Mouse (Mus musculus): ENCODE measurements around the gene Tpgs1. TPM values are rescaled to one million over a fixed set of nuclear protein-coding genes. Genes with fewer than 3 reads are reported as not detected.

Gene Tpgs1
- polyA plus RNA-seq, 1 experiment = 11.3 TPM

DNA sequence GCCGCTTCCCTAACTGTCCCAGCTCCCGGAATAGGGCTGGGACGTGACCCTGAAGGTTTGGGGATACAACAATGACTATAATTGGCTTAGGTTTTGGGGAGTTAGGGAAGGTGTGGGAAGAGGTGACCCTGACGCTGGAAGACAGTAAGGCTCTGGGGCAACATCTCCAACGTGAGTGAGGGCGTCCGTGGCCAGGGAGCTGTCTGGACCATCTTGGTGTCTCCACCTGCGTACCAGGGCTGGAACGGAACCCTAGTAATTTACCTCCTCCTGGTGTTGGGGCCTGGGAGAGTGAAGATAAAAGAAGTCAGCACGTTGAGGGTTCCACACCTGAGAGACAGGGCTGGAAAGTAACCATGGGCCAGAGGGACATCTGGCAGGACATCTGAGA is 35.8 kb downstream of the Tpgs1 start:
- Histone ChIP-seq H3K36me3 (ENCODE audit: control insufficient read depth, insufficient read depth, low read length, poor library complexity, severe bottlenecking) (peaks cover 5% of the 10 kb centered on the region), H3K4me3 (ENCODE audit: low read depth, low read length) (peak overlapping the region; percentile 76), H3K27ac (ENCODE audit: insufficient read depth, low read length) (no peak overlapping the region), H3K9ac (ENCODE audit: low read depth, poor library complexity, severe bottlenecking) (peak overlapping the region; percentile 85), H3K27me3 (ENCODE audit: control insufficient read depth, insufficient read depth, low read length, poor library complexity, severe bottlenecking) (no peaks in the 10 kb centered on the region), H3K4me1 (ENCODE audit: control insufficient read depth, insufficient read depth, low read length) (peaks cover 2% of the 10 kb centered on the region), H3K9me3 (replicated peaks; ENCODE audit: control insufficient read depth, insufficient read depth, low read length, poor library complexity, severe bottlenecking) (no peaks in the 10 kb centered on the region)
- TF ChIP-seq POLR2A (IDR thresholded peaks at IDR 0.05; ENCODE audit: insufficient read depth, low read length) (no peak), EP300 (IDR thresholded peaks at IDR 0.05; ENCODE audit: insufficient read depth, low read depth, low read length) (no peak), CTCF (IDR thresholded peaks at IDR 0.05; ENCODE audit: low read depth, low read length) (no peak)

DNA sequence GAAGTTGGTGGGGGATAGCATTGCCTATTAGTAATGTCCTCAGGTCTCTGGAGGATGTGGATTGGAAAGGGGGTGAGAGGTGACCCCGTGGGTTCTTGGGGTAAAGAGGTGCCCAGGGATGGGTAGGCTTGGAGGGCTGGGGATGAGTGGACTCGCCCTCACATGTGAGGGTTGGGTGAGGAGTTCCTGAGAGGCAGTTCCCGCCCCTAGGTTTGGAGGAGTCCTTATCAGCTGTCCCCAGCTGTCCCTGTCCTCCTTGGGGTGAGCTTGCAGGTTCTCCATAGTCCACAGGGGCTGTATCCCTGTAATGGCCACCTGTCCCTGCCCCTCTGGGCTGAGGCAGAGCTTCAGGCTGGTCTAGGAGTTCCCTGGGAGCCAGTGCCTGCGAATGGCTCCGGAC is 36.8 kb downstream of the Tpgs1 start:
- peak overlapping the region; percentile 85 for H3K9ac ChIP-seq (ENCODE audit: low read depth, poor library complexity, severe bottlenecking)
- TF ChIP-seq POLR2A (IDR thresholded peaks at IDR 0.05; ENCODE audit: insufficient read depth, low read length) = no peak
- TF ChIP-seq EP300 (IDR thresholded peaks at IDR 0.05; ENCODE audit: insufficient read depth, low read depth, low read length) = no peak
- no peak for TF ChIP-seq CTCF (IDR thresholded peaks at IDR 0.05; ENCODE audit: low read depth, low read length)
- H3K27me3 ChIP-seq (ENCODE audit: control insufficient read depth, insufficient read depth, low read length, poor library complexity, severe bottlenecking) = no peaks in the 10 kb centered on the region
- peaks cover 14% of the 10 kb centered on the region for H3K36me3 ChIP-seq (ENCODE audit: control insufficient read depth, insufficient read depth, low read length, poor library complexity, severe bottlenecking)
- no peak overlapping the region; the same call in 1 of the 2 replicates for H3K27ac ChIP-seq (ENCODE audit: insufficient read depth, low read length)
- H3K9me3 ChIP-seq (replicated peaks; ENCODE audit: control insufficient read depth, insufficient read depth, low read length, poor library complexity, severe bottlenecking) = no peaks in the 10 kb centered on the region
- peak overlapping the region; percentile 76 for H3K4me3 ChIP-seq (ENCODE audit: low read depth, low read length)
- peaks cover 2% of the 10 kb centered on the region for H3K4me1 ChIP-seq (ENCODE audit: control insufficient read depth, insufficient read depth, low read length)

DNA sequence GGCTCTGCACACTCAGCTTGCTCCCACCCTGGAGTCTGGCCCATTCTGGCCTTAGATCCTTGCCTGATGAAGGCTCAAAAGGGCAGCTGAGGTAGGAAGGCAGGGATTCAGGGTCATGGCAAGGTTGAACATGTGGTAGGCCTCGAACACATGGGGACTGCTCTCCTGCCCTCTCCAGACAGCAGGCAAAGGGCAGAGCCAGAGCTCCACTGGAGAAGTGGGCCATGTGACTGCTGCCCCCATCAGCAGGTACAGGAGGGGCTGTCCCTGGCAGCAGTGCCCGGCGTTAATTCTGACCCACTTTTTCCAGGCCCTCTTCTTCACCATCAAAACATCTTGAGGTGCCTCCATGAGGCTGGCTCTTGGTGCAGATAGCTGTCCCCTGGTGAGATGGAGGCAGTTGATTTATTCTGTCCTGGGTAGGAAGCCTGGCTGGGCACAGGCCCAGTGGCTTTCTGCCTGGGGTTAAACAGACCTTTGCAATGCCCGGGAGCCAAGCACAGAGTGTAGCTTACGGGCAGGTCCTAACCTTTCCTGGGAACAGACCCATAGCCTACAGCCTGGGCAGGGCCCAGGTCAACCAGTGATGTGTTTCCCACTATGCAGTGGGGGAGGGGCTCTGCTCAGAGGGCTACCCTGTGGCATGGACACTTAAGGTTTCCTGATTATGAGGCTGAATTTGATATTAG is 37.4 kb downstream of the Tpgs1 start:
- H3K4me3 ChIP-seq (ENCODE audit: low read depth, low read length) = peak overlapping the region; percentile 76
- H3K36me3 ChIP-seq (ENCODE audit: control insufficient read depth, insufficient read depth, low read length, poor library complexity, severe bottlenecking) = peaks cover 18% of the 10 kb centered on the region
- peaks cover 2% of the 10 kb centered on the region for H3K4me1 ChIP-seq (ENCODE audit: control insufficient read depth, insufficient read depth, low read length)
- TF ChIP-seq CTCF (IDR thresholded peaks at IDR 0.05; ENCODE audit: low read depth, low read length) = no peak
- no peak for TF ChIP-seq POLR2A (IDR thresholded peaks at IDR 0.05; ENCODE audit: insufficient read depth, low read length)
- 0 out of 2 replicates have a peak, but pooled peaks have one; percentile 3 for TF ChIP-seq EP300 (IDR thresholded peaks at IDR 0.05; ENCODE audit: insufficient read depth, low read depth, low read length)
- no peaks in the 10 kb centered on the region for H3K27me3 ChIP-seq (ENCODE audit: control insufficient read depth, insufficient read depth, low read length, poor library complexity, severe bottlenecking)
- H3K9ac ChIP-seq (ENCODE audit: low read depth, poor library complexity, severe bottlenecking) = peak overlapping the region; percentile 85; the same call in 1 of the 2 replicates
- no peaks in the 10 kb centered on the region for H3K9me3 ChIP-seq (replicated peaks; ENCODE audit: control insufficient read depth, insufficient read depth, low read length, poor library complexity, severe bottlenecking)
- H3K27ac ChIP-seq (ENCODE audit: insufficient read depth, low read length) = no peak overlapping the region; the same call in 1 of the 2 replicates

DNA sequence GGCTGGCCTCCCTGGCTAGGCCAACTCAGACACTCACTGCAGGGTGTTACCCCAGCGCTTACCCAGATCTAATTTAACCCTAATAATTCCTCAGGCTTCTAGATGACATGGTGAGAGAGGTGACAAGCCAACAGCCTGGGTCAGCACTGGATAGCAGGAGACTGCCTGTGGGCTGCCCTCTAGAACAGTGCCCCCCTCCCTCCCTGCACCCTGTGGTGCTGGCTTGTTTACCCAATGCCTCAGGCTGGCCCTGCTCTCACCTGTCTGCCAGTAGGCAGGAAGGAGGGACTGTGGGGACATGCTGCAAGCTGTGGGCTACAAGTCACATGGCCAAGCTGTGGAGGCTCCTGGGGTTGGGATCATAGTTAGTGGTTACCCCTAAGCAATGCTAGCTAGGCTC is 38.0 kb downstream of the Tpgs1 start:
- H3K9me3 ChIP-seq (replicated peaks; ENCODE audit: control insufficient read depth, insufficient read depth, low read length, poor library complexity, severe bottlenecking) = no peaks in the 10 kb centered on the region
- no peak overlapping the region for H3K9ac ChIP-seq (ENCODE audit: low read depth, poor library complexity, severe bottlenecking)
- H3K36me3 ChIP-seq (ENCODE audit: control insufficient read depth, insufficient read depth, low read length, poor library complexity, severe bottlenecking) = peaks cover 18% of the 10 kb centered on the region
- H3K27me3 ChIP-seq (ENCODE audit: control insufficient read depth, insufficient read depth, low read length, poor library complexity, severe bottlenecking) = no peaks in the 10 kb centered on the region
- no peak for TF ChIP-seq CTCF (IDR thresholded peaks at IDR 0.05; ENCODE audit: low read depth, low read length)
- no peak for TF ChIP-seq POLR2A (IDR thresholded peaks at IDR 0.05; ENCODE audit: insufficient read depth, low read length)
- no peak for TF ChIP-seq EP300 (IDR thresholded peaks at IDR 0.05; ENCODE audit: insufficient read depth, low read depth, low read length)
- H3K4me1 ChIP-seq (ENCODE audit: control insufficient read depth, insufficient read depth, low read length) = peaks cover 2% of the 10 kb centered on the region
- no peak overlapping the region for H3K27ac ChIP-seq (ENCODE audit: insufficient read depth, low read length)
- no peak overlapping the region for H3K4me3 ChIP-seq (ENCODE audit: low read depth, low read length)

DNA sequence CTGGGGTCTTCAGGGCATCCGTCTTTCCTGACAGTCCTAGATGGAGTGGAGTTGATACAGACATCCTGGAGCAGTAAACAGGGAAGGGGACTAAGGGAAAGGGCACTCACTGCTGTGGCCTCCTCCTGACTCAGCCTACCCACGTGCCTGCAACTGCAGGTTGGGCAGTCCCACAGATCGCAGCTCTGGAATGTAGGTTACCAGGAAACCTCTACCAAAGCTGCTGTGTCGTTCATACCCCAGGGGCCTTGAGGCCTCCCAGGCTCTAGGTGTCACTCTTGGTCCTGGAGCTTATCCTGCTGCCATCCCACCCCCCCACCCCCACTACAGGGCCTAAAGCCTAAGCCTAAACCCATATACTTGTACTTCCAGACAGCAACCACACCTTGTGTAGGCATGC is 38.6 kb downstream of the Tpgs1 start:
- peaks cover 2% of the 10 kb centered on the region for H3K4me1 ChIP-seq (ENCODE audit: control insufficient read depth, insufficient read depth, low read length)
- H3K36me3 ChIP-seq (ENCODE audit: control insufficient read depth, insufficient read depth, low read length, poor library complexity, severe bottlenecking) = peaks cover 18% of the 10 kb centered on the region
- H3K4me3 ChIP-seq (ENCODE audit: low read depth, low read length) = no peak overlapping the region
- H3K27ac ChIP-seq (ENCODE audit: insufficient read depth, low read length) = no peak overlapping the region; the same call in 1 of the 2 replicates
- TF ChIP-seq EP300 (IDR thresholded peaks at IDR 0.05; ENCODE audit: insufficient read depth, low read depth, low read length) = no peak
- peak; percentile 36 for TF ChIP-seq CTCF (IDR thresholded peaks at IDR 0.05; ENCODE audit: low read depth, low read length)
- no peak for TF ChIP-seq POLR2A (IDR thresholded peaks at IDR 0.05; ENCODE audit: insufficient read depth, low read length)
- H3K9ac ChIP-seq (ENCODE audit: low read depth, poor library complexity, severe bottlenecking) = no peak overlapping the region
- no peaks in the 10 kb centered on the region for H3K27me3 ChIP-seq (ENCODE audit: control insufficient read depth, insufficient read depth, low read length, poor library complexity, severe bottlenecking)
- no peaks in the 10 kb centered on the region for H3K9me3 ChIP-seq (replicated peaks; ENCODE audit: control insufficient read depth, insufficient read depth, low read length, poor library complexity, severe bottlenecking)

DNA sequence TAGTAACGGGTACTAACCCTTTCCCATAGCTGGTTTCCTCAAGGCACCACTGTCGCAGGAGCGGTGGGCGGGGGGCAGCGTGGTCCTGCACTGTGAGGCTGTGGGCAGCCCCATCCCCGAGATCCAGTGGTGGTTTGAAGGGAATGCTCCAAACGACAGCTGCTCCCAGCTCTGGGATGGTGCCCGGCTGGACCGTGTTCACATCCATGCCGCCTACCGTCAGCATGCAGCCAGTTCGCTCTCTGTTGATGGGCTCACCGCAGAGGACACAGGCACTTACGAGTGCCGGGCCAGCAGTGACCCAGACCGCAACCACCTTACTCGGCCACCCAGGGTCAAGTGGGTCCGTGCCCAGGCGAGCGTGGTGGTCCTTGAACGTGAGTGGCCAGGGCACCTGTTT is 39.5 kb downstream of the Tpgs1 start:
- no peaks in the 10 kb centered on the region for H3K27me3 ChIP-seq (ENCODE audit: control insufficient read depth, insufficient read depth, low read length, poor library complexity, severe bottlenecking)
- H3K9me3 ChIP-seq (replicated peaks; ENCODE audit: control insufficient read depth, insufficient read depth, low read length, poor library complexity, severe bottlenecking) = no peaks in the 10 kb centered on the region
- no peak overlapping the region; the same call in 1 of the 2 replicates for H3K27ac ChIP-seq (ENCODE audit: insufficient read depth, low read length)
- no peak overlapping the region for H3K4me3 ChIP-seq (ENCODE audit: low read depth, low read length)
- peak overlapping the region; percentile 13; the same call in 1 of the 2 replicates for H3K9ac ChIP-seq (ENCODE audit: low read depth, poor library complexity, severe bottlenecking)
- H3K4me1 ChIP-seq (ENCODE audit: control insufficient read depth, insufficient read depth, low read length) = peaks cover 2% of the 10 kb centered on the region
- no peak for TF ChIP-seq POLR2A (IDR thresholded peaks at IDR 0.05; ENCODE audit: insufficient read depth, low read length)
- TF ChIP-seq CTCF (IDR thresholded peaks at IDR 0.05; ENCODE audit: low read depth, low read length) = no peak
- TF ChIP-seq EP300 (IDR thresholded peaks at IDR 0.05; ENCODE audit: insufficient read depth, low read depth, low read length) = no peak
- peaks cover 18% of the 10 kb centered on the region for H3K36me3 ChIP-seq (ENCODE audit: control insufficient read depth, insufficient read depth, low read length, poor library complexity, severe bottlenecking)

Measured in ES-Bruce4 (cell line).